Mouse (Mus musculus) cerebellum, adult 9-10 months (tissue): ENCODE measurements around the gene Grwd1.

Experiments used
- DNase-seq: peaks from one replicate; pipeline ENCODE4 v3.0.0; 2022

Grwd1 gene

GRCm38 (mm10) chr7:45797661-45798510 is 32.9 kb downstream of the Grwd1 start:
- DNase-seq: no peak

- no peak for DNase-seq
Measured at GRCm38 (mm10) chr7:45796950-45797349, 33.8 kb downstream of the Grwd1 start.

- peak; percentile 29 for DNase-seq
Measured at GRCm38 (mm10) chr7:45794971-45795370, 35.8 kb downstream of the Grwd1 start.

- DNase-seq: peak; percentile 15
Measured at GRCm38 (mm10) chr7:45793969-45794585, 36.7 kb downstream of the Grwd1 start.

- no peak for DNase-seq
Measured at GRCm38 (mm10) chr7:45793240-45793639, 37.5 kb downstream of the Grwd1 start.

- DNase-seq: peak; percentile 26
Measured at GRCm38 (mm10) chr7:45791756-45792490, 38.8 kb downstream of the Grwd1 start.

GRCm38 (mm10) chr7:45790721-45791120 is 40.0 kb downstream of the Grwd1 start:
- DNase-seq: peak; percentile 28

GRCm38 (mm10) chr7:45787642-45788041 is 43.1 kb downstream of the Grwd1 start:
- DNase-seq: peak; percentile 68

- peak; percentile 85 for DNase-seq
Measured at GRCm38 (mm10) chr7:45786661-45787413, 43.9 kb downstream of the Grwd1 start.

GRCm38 (mm10) chr7:45786136-45786578 is 44.6 kb downstream of the Grwd1 start:
- DNase-seq: peak; percentile 87

GRCm38 (mm10) chr7:45785388-45786135 is 45.2 kb downstream of the Grwd1 start:
- peak; percentile 79 for DNase-seq

GRCm38 (mm10) chr7:45784524-45785372 is 46.0 kb downstream of the Grwd1 start, which contains the start of gene Sult2b1:
Gene Sult2b1, minus strand, starts transcription at chr7:45784669.
- DNase-seq: peak; percentile 96

GRCm38 (mm10) chr7:45783511-45784091 is 47.1 kb downstream of the Grwd1 start, which contains the start of gene Lmtk3:
Gene Lmtk3, plus strand, starts transcription at chr7:45783738.
- peak; percentile 89 for DNase-seq

GRCm38 (mm10) chr7:45782271-45782670 is 48.5 kb downstream of the Grwd1 start:
- DNase-seq: peak; percentile 63

GRCm38 (mm10) chr7:45779081-45779641 is 51.6 kb downstream of the Grwd1 start:
- peak; percentile 14 for DNase-seq

- DNase-seq: no peak
Measured at GRCm38 (mm10) chr7:45775237-45775636, 55.5 kb downstream of the Grwd1 start.
